Mouse (Mus musculus): ENCODE results near the gene Dock9.

DNA sequence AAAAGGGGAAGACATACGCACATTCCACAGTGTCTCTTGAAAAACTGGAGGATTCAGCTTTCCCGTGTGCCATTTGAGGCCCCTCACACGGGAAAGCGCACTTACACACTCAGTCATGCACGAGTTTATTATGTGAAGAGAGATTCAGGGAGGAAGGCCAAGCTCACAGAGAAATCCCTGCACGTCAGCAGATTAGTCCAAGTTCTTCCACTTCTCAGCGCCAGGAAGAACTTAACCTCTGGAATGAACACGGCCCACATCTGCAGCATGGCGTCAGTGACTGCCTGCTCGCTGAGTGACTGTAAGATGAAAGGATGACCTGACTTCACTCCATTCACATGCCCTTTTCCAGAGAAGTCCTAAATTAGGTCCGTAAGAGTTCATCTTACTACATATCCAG is 43.5 kb downstream of the Dock9 start:
- no peak for TF ChIP-seq CTCF (conservative IDR thresholded peaks at IDR 0.05; ENCODE audit: low read length)
- no peak for TF ChIP-seq POU5F1 (IDR thresholded peaks at IDR 0.05; ENCODE audit: borderline replicate concordance, low read length)
